Mouse (Mus musculus) ovary, postnatal 10 days (tissue): ENCODE measurements around the gene Map3k20.

Experiments
- DNase-seq: peaks from one replicate; pipeline ENCODE4 v3.0.0; 2022; ENCODE audit warnings: low spot score

Map3k20 gene

GRCm38 (mm10) chr2:72280524-72280923, 4.9 kb upstream of the Map3k20 start:
- no peak for DNase-seq

- DNase-seq, result no peak
Observed at GRCm38 (mm10) chr2:72281971-72282370, 3.5 kb upstream of the Map3k20 start.

GRCm38 (mm10) chr2:72282733-72283132, 2.7 kb upstream of the Map3k20 start:
- no peak for DNase-seq

- DNase-seq, result no peak
Observed at GRCm38 (mm10) chr2:72284689-72285088, 748 bp upstream of the Map3k20 start.

GRCm38 (mm10) chr2:72285888-72286661, 638 bp downstream of the Map3k20 start:
- peak; percentile 47 for DNase-seq

- DNase-seq, result no peak
Observed at GRCm38 (mm10) chr2:72287142-72287541, 1.7 kb downstream of the Map3k20 start.

- no peak for DNase-seq
Observed at GRCm38 (mm10) chr2:72288932-72289534, 3.6 kb downstream of the Map3k20 start.

- DNase-seq, result no peak
Observed at GRCm38 (mm10) chr2:72291103-72291502, 5.7 kb downstream of the Map3k20 start.

- no peak for DNase-seq
Observed at GRCm38 (mm10) chr2:72292573-72292972, 7.1 kb downstream of the Map3k20 start.

GRCm38 (mm10) chr2:72294994-72295393, 9.6 kb downstream of the Map3k20 start:
- no peak for DNase-seq

GRCm38 (mm10) chr2:72296984-72297715, 11.7 kb downstream of the Map3k20 start:
- no peak for DNase-seq

GRCm38 (mm10) chr2:72297716-72298082, 12.3 kb downstream of the Map3k20 start:
- no peak for DNase-seq

GRCm38 (mm10) chr2:72298406-72298805, 13.0 kb downstream of the Map3k20 start:
- no peak for DNase-seq

- DNase-seq, result no peak
Observed at GRCm38 (mm10) chr2:72301194-72301916, 15.9 kb downstream of the Map3k20 start.

GRCm38 (mm10) chr2:72305738-72306137, 20.3 kb downstream of the Map3k20 start:
- no peak for DNase-seq

GRCm38 (mm10) chr2:72308351-72308750, 22.9 kb downstream of the Map3k20 start:
- no peak for DNase-seq

- no peak for DNase-seq
Observed at GRCm38 (mm10) chr2:72308981-72309380, 23.5 kb downstream of the Map3k20 start.

GRCm38 (mm10) chr2:72311486-72311885, 26.0 kb downstream of the Map3k20 start:
- no peak for DNase-seq

GRCm38 (mm10) chr2:72313312-72313711, 27.9 kb downstream of the Map3k20 start:
- no peak for DNase-seq

- DNase-seq, result no peak
Observed at GRCm38 (mm10) chr2:72318421-72318820, 33.0 kb downstream of the Map3k20 start.

GRCm38 (mm10) chr2:72319028-72319798, 33.8 kb downstream of the Map3k20 start:
- no peak for DNase-seq

GRCm38 (mm10) chr2:72320661-72321060, 35.2 kb downstream of the Map3k20 start:
- DNase-seq, result no peak
